Mouse (Mus musculus): Measurements from ENCODE around the gene Tacc3.

Gene Tacc3

GRCm38 (mm10) chr5:33694848-33695717, 37.2 kb downstream of the Tacc3 start:
- DNase-seq (ENCODE audit: low spot score) = no peak

- no peak for DNase-seq (ENCODE audit: low spot score)
Measured at GRCm38 (mm10) chr5:33695718-33696121, 37.8 kb downstream of the Tacc3 start.

- no peak for DNase-seq (ENCODE audit: low spot score)
Measured at GRCm38 (mm10) chr5:33696430-33696829, 38.5 kb downstream of the Tacc3 start.

GRCm38 (mm10) chr5:33697534-33697933, 39.6 kb downstream of the Tacc3 start:
- no peak for DNase-seq (ENCODE audit: low spot score)

- DNase-seq (ENCODE audit: low spot score) = no peak
Measured at GRCm38 (mm10) chr5:33697947-33698512, 40.1 kb downstream of the Tacc3 start.

GRCm38 (mm10) chr5:33698669-33699068, 40.7 kb downstream of the Tacc3 start:
- no peak for DNase-seq (ENCODE audit: low spot score)

GRCm38 (mm10) chr5:33700010-33700409, 42.1 kb downstream of the Tacc3 start:
- DNase-seq (ENCODE audit: low spot score) = no peak

- no peak for DNase-seq (ENCODE audit: low spot score)
Measured at GRCm38 (mm10) chr5:33701832-33702231, 43.9 kb downstream of the Tacc3 start.

GRCm38 (mm10) chr5:33703999-33704398, 46.1 kb downstream of the Tacc3 start:
- DNase-seq (ENCODE audit: low spot score) = no peak

GRCm38 (mm10) chr5:33704945-33705611, 47.1 kb downstream of the Tacc3 start:
- DNase-seq (ENCODE audit: low spot score) = no peak

- DNase-seq (ENCODE audit: low spot score) = no peak
Measured at GRCm38 (mm10) chr5:33705612-33706349, 47.9 kb downstream of the Tacc3 start.

- no peak for DNase-seq (ENCODE audit: low spot score)
Measured at GRCm38 (mm10) chr5:33706350-33706629, 48.4 kb downstream of the Tacc3 start.

- no peak for DNase-seq (ENCODE audit: low spot score)
Measured at GRCm38 (mm10) chr5:33707163-33707562, 49.2 kb downstream of the Tacc3 start.

GRCm38 (mm10) chr5:33709037-33709436, 51.1 kb downstream of the Tacc3 start:
- no peak for DNase-seq (ENCODE audit: low spot score)

GRCm38 (mm10) chr5:33712550-33712949, 54.6 kb downstream of the Tacc3 start:
- DNase-seq (ENCODE audit: low spot score) = no peak

GRCm38 (mm10) chr5:33715182-33715581, 57.3 kb downstream of the Tacc3 start:
- no peak for DNase-seq (ENCODE audit: low spot score)

- DNase-seq (ENCODE audit: low spot score) = no peak
Measured at GRCm38 (mm10) chr5:33716467-33716866, 58.5 kb downstream of the Tacc3 start.

- no peak for DNase-seq (ENCODE audit: low spot score)
Measured at GRCm38 (mm10) chr5:33718460-33718859, 60.5 kb downstream of the Tacc3 start.

- no peak for DNase-seq (ENCODE audit: low spot score)
Measured at GRCm38 (mm10) chr5:33720852-33721490, 63.0 kb downstream of the Tacc3 start.

GRCm38 (mm10) chr5:33721541-33722265, 63.8 kb downstream of the Tacc3 start, which contains the start of gene Fgfr3:
TSS of gene Fgfr3 (plus strand) at chr5:33721674.
- DNase-seq (ENCODE audit: low spot score) = no peak

All from spleen, adult 12 weeks (tissue).